Comparison of ENCODE assay signal across 26 mouse cellular contexts in the genomic region with DNA sequence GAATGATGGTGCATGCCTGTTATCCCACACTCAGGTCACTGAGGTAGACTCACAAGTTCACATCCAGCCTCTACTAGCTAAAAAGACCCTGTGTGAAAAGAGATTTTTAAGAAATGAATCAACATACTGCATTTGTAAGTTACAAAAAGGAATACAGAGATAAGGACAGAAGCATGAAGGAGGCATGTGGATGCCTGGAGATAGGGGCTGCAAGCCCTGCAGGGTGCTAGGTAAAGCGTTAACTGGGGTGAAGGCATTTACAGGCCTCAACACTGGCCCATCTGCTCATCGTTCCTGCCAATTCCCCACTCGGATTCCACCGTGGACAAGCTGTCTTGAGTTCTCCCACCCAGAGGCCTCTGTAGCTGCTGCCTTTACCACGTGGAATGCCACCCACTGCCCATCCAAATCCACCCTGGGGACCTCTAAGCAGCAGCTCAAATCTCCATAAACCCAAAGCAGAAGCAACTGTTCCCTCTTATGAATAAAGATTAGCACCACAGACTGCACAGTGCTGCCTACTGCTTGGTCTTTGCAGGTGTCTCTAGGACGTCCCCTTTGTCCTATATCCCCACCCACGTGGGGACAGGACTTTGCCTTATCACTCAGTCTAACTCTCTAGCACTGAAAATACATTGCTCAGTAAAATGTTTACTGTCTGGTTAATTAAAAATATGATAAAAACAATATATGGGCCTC. TPM values are rescaled to one million over a fixed set of nuclear protein-coding genes. Genes with fewer than 3 reads are reported as not detected.
A peak's percentile ranks its signal among the peaks of the same experiment; 100 is the strongest.
DNase-seq lines count a peak whose midpoint lies in the region; ATAC-seq and TF ChIP-seq lines count a peak whose summit lies in the region.
"Had no signal": no experiment of that assay in that cellular context is flagged by ENCODE, and none has a peak within 500 bp of the region (broad histone marks: within the 10 kb centered on the region; RNA-seq: fewer than 3 reads in every experiment).

No protein-coding gene starts in this region.

- DNase-seq in midbrain, embryonic 14.5 days, result peak; percentile 26
- DNase-seq in midbrain, postnatal 0 days (ENCODE audit: low spot score), result no peak
- peak; percentile 47 for DNase-seq in liver
- DNase-seq in adrenal gland, postnatal 4 days (ENCODE audit: low spot score in 2 of 2), result no peak
- no peak for DNase-seq in lung, postnatal 25 days (ENCODE audit: low spot score)
- no peak for DNase-seq in frontal cortex, postnatal 14 days (ENCODE audit: low spot score in 2 of 2)
- DNase-seq: adrenal gland, postnatal 14 days; cerebellum, adult 11 months; cerebellum, postnatal 14 days; embryo, embryonic 11 days; gastrocnemius, postnatal 14 days; heart, adult 11 months; kidney, adult 8-10 months; kidney, postnatal 14 days; lung, embryonic 14.5 days; lung, postnatal 36 days; thymus, adult 2 months; thymus, postnatal 4 days had no signal

- peaks cover 8% of the 10 kb centered on the region for H3K4me1 ChIP-seq in midbrain, embryonic 14.5 days (ENCODE audit: control insufficient read depth, insufficient read depth, low read length)
- peaks cover 3% of the 10 kb centered on the region; the same call in 1 of the 2 replicates for H3K4me1 ChIP-seq in midbrain, postnatal 0 days (ENCODE audit: insufficient read depth, low read length)
- peaks cover 54% of the 10 kb centered on the region for H3K4me1 ChIP-seq in liver, embryonic 16.5 days (ENCODE audit: control insufficient read depth, low read depth, low read length)

- H3K4me2 ChIP-seq in midbrain, embryonic 14.5 days (ENCODE audit: low read length), result no peak overlapping the region
- no peak overlapping the region for H3K4me2 ChIP-seq in midbrain, postnatal 0 days (ENCODE audit: low read depth, low read length, poor library complexity, severe bottlenecking)
- no peak overlapping the region for H3K4me2 ChIP-seq in liver, embryonic 16.5 days (ENCODE audit: low read depth, low read length)
- H3K4me2 ChIP-seq: embryonic facial prominence, embryonic 13.5 days; forebrain, embryonic 13.5 days; heart, embryonic 11.5 days; limb, embryonic 13.5 days; lung, embryonic 14.5 days had no signal

- no peaks in the 10 kb centered on the region for H3K36me3 ChIP-seq in midbrain, embryonic 14.5 days (ENCODE audit: control insufficient read depth, insufficient read depth, low read length)
- H3K36me3 ChIP-seq in midbrain, postnatal 0 days (ENCODE audit: insufficient read depth, low read length), result no peaks in the 10 kb centered on the region
- H3K36me3 ChIP-seq in liver, embryonic 16.5 days (ENCODE audit: control insufficient read depth, insufficient read depth), result no peaks in the 10 kb centered on the region
- H3K36me3 ChIP-seq: embryonic facial prominence, embryonic 13.5 days; limb, embryonic 13.5 days had no signal

- no peak for ATAC-seq in midbrain, embryonic 14.5 days (ENCODE audit: low FRiP score, low TSS enrichment)
- no peak for ATAC-seq in midbrain, postnatal 0 days (ENCODE audit: low FRiP score)
- ATAC-seq in liver, embryonic 16.5 days (ENCODE audit: low read depth), result no peak
- ATAC-seq: forebrain, embryonic 13.5 days; midbrain, embryonic 16.5 days had no signal

- no peaks in the 10 kb centered on the region for H3K9me3 ChIP-seq in midbrain, embryonic 14.5 days (ENCODE audit: control insufficient read depth, low read length)
- H3K9me3 ChIP-seq in midbrain, postnatal 0 days (ENCODE audit: low read length), result no peaks in the 10 kb centered on the region
- H3K9me3 ChIP-seq in liver, embryonic 16.5 days (replicated peaks; ENCODE audit: control insufficient read depth, low read length), result no peaks in the 10 kb centered on the region
- H3K9me3 ChIP-seq: embryonic facial prominence, embryonic 13.5 days; forebrain, embryonic 13.5 days; limb, embryonic 13.5 days had no signal

- no peak overlapping the region for H3K9ac ChIP-seq in midbrain, embryonic 14.5 days (replicated peaks; ENCODE audit: low read length)
- H3K9ac ChIP-seq in midbrain, postnatal 0 days (replicated peaks; ENCODE audit: low read length, poor library complexity, severe bottlenecking), result no peak overlapping the region
- no peak overlapping the region for H3K9ac ChIP-seq in liver, embryonic 16.5 days (ENCODE audit: low read depth, low read length)
- H3K9ac ChIP-seq: embryonic facial prominence, embryonic 13.5 days; forebrain, embryonic 13.5 days; limb, embryonic 13.5 days; lung, embryonic 14.5 days had no signal

- H3K27me3 ChIP-seq in midbrain, embryonic 14.5 days (ENCODE audit: control insufficient read depth, insufficient read depth, low read length), result no peaks in the 10 kb centered on the region
- no peaks in the 10 kb centered on the region for H3K27me3 ChIP-seq in midbrain, postnatal 0 days (ENCODE audit: insufficient read depth, low read length)
- H3K27me3 ChIP-seq in liver, embryonic 16.5 days (ENCODE audit: control insufficient read depth, insufficient read depth, low read depth, low read length), result no peaks in the 10 kb centered on the region
- H3K27me3 ChIP-seq: embryonic facial prominence, embryonic 13.5 days; forebrain, embryonic 13.5 days; limb, embryonic 13.5 days had no signal

- no peak overlapping the region for H3K27ac ChIP-seq in midbrain, embryonic 14.5 days (replicated peaks; ENCODE audit: low read depth, low read length)
- no peak overlapping the region for H3K27ac ChIP-seq in midbrain, postnatal 0 days (ENCODE audit: low read depth, low read length)
- H3K27ac ChIP-seq in liver, embryonic 16.5 days (ENCODE audit: low read length), result peak overlapping the region; percentile 55
- H3K27ac ChIP-seq: embryonic facial prominence, embryonic 13.5 days; forebrain, embryonic 13.5 days; limb, embryonic 13.5 days; stomach, postnatal 0 days had no signal

- TF ChIP-seq CTCF in midbrain, postnatal 0 days (IDR thresholded peaks at IDR 0.05), result no peak

- H3K4me3 ChIP-seq in midbrain, embryonic 14.5 days (replicated peaks; ENCODE audit: low read depth, low read length), result no peak overlapping the region
- H3K4me3 ChIP-seq in midbrain, postnatal 0 days (ENCODE audit: low read depth, low read length), result no peak overlapping the region
- H3K4me3 ChIP-seq in liver, embryonic 16.5 days (ENCODE audit: low read depth, low read length), result no peak overlapping the region
- H3K4me3 ChIP-seq: embryonic facial prominence, embryonic 13.5 days; erythroblast, embryonic 14.5 days; forebrain, embryonic 13.5 days; limb, embryonic 13.5 days had no signal

- 27% methylated on average over 7 of the region's 7 CpGs for WGBS in midbrain, embryonic 14.5 days
- 35% methylated on average over 7 of the region's 7 CpGs for WGBS in midbrain, postnatal 0 days
- WGBS in liver, embryonic 16.5 days (ENCODE audit: insufficient replicate concordance), result 11% methylated on average over 7 of the region's 7 CpGs

RNA-seq across cellular contexts. Expression of a gene that starts 5.2 kb away (rescaled TPM):
- 17.8 and 21.5 TPM in 2 replicates for polyA plus RNA-seq in midbrain, embryonic 14.5 days (2014; fragmentation: Nextera tagmentation; extraction: Ambion mirVana)
- total RNA-seq in midbrain, postnatal 0 days (2014; rRNA removed), result 83.2 and 85.7 TPM in 2 replicates
- polyA plus RNA-seq in midbrain, postnatal 0 days (2015; fragmentation: Nextera tagmentation; extraction: Ambion mirVana), result 18.1 and 23.0 TPM in 2 replicates
- 13.1 and 14.4 TPM in 2 replicates for polyA plus RNA-seq in liver, embryonic 16.5 days (2015; fragmentation: Nextera tagmentation; extraction: Ambion mirVana)
- total RNA-seq in adrenal gland, postnatal 4 days (2021), result 100 to 1,000 TPM; 382 to 406 TPM

Comparison
In these comparisons a context has a peak if more than half of its experiments do, and no peak if none do; other contexts are left out.
1. DNase-seq: peak in midbrain, embryonic 14.5 days (single experiment) and liver (single experiment); none in midbrain, postnatal 0 days (single experiment), adrenal gland, postnatal 4 days (0 of 2), lung, postnatal 25 days (single experiment) and frontal cortex, postnatal 14 days (0 of 2).